Mouse (Mus musculus) liver, embryonic 14.5 days (tissue): ENCODE data around the gene Mgp. TPM values are rescaled to one million over a fixed set of nuclear protein-coding genes. Genes with fewer than 3 reads are reported as not detected.
A peak's percentile ranks its signal among the peaks of the same experiment; 100 is the strongest.

Experiments
- ATAC-seq: fragments of 200-750 bp; cut with Nextera tagmentation; 2 replicates; pipeline ENCODE4 v1.8.0; 2017; ENCODE audit warnings: moderate number of reproducible peaks, mild to moderate bottlenecking, moderate library complexity; ENCODE audit not compliant: insufficient read depth
- DNase-seq, 3 experiments: peaks; one replicate each; pipeline ENCODE4 v3.0.0-alpha.2; 2012 to 2013; ENCODE audit warnings: low read depth in 3 of 3, low spot score in 3 of 3
- H3K27ac ChIP-seq: fragments of 300-500 bp; sonication (generic); 2 replicates; pipeline ENCODE4 v1.5.1; 2014; ENCODE audit warnings: moderate library complexity, mild to moderate bottlenecking, control low read depth, inconsistent platforms
- H3K27me3 ChIP-seq: fragments of 300-500 bp; sonication (generic); 2 replicates; pipeline ENCODE4 v1.6.1; 2014; ENCODE audit warnings: mild to moderate bottlenecking, low read length, moderate library complexity; ENCODE audit not compliant: control insufficient read depth, insufficient read depth
- H3K36me3 ChIP-seq: fragments of 300-500 bp; sonication (generic); replicated peaks from 2 replicates; pipeline ENCODE4 v1.6.1; 2014; ENCODE audit warnings: low read depth; ENCODE audit not compliant: control insufficient read depth, insufficient read depth
- H3K4me1 ChIP-seq, 2 experiments: fragments of 200-500 bp in 1 of 2; fragments of 300-500 bp in 1 of 2; sonication (generic) in 1 of 2; replicated peaks; 2 replicates each; pipeline ENCODE4 v1.6.1; 2012 to 2014; ENCODE audit warnings: antibody characterized with exemption in 1 of 2, inconsistent platforms in 1 of 2, low read length in 1 of 2; ENCODE audit not compliant: control insufficient read depth in 2 of 2, insufficient read depth in 2 of 2
- H3K4me2 ChIP-seq: fragments of 300-500 bp; sonication (generic); 2 replicates; pipeline ENCODE4 v1.6.1; 2014; ENCODE audit warnings: low read depth, mild to moderate bottlenecking, control low read depth, moderate library complexity
- H3K4me3 ChIP-seq, 2 experiments: fragments of 200-500 bp in 1 of 2; fragments of 300-500 bp in 1 of 2; sonication (generic) in 1 of 2; 2 replicates each; pipeline ENCODE4 v1.5.1; 2012 to 2014; ENCODE audit warnings: low read depth in 2 of 2, low read length in 2 of 2, mild to moderate bottlenecking in 2 of 2, control low read depth in 1 of 2, inconsistent platforms in 1 of 2, moderate library complexity in 1 of 2; ENCODE audit not compliant: insufficient read depth in 1 of 2
- H3K9ac ChIP-seq: fragments of 300-500 bp; sonication (generic); replicated peaks from 2 replicates; pipeline ENCODE4 v1.6.1; 2014; ENCODE audit warnings: mild to moderate bottlenecking, control low read depth, moderate library complexity
- H3K9me3 ChIP-seq: fragments of 300-500 bp; sonication (generic); 2 replicates; pipeline ENCODE4 v1.6.1; 2016; ENCODE audit warnings: low read length, mixed read lengths; ENCODE audit not compliant: control insufficient read depth
- CTCF ChIP-seq: IDR thresholded peaks from 2 replicates; pipeline ENCODE4 v1.5.1; 2016; ENCODE audit warnings: antibody characterized with exemption, low read depth, control low read depth
- EP300 ChIP-seq: IDR thresholded peaks from 2 replicates; pipeline ENCODE4 v1.6.1; 2016; ENCODE audit warnings: antibody characterized with exemption, low read depth
- WGBS: fragments of 180-500 bp; shearing (Covaris S2); extraction: QIAGEN DNeasy Blood & Tissue Kit; methylation state at CpG from one replicate; pipeline ENCODE4 v1.1.7; 2014; ENCODE audit not compliant: insufficient replicate concordance; 5-methylcytosine and 5-hydroxymethylcytosine counted together
- polyA plus RNA-seq, 2 experiments: library from polyadenylated mRNA; depleted of rRNA in 1 of 2; stranded (reverse) in 1 of 2; unstranded in 1 of 2; fragments of >200 nt; fragmentation: Nextera tagmentation in 1 of 2; extraction: Ambion mirVana in 1 of 2; gene quantifications; 2 replicates each; pipeline versions ENCODE4 v1.2.1 to v1.2.3; 2012 to 2014

Mgp gene
- polyA plus RNA-seq, 2 experiments, result 0.96 to 1.6 TPM

DNA sequence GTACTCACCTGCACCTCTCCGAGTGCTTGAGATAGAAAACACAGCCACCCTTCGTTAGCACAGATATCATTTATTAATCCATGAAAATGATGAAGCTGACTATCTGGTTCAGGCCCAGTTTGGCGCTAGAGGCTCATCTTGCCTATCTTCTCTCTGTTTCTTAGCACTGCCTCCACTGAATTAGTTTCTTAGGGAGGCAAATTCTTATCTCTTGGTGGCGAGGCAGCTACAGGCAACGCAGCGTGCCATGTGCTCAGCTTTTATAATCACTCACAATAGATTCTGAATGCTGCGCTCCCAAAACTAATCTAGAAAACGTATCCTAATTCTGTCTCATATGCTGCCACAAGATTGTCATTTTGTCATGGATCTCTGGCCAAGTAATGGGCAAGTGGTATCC lies 27.2 kb downstream of the Mgp start:
- peaks cover 23 to 39% of the 10 kb centered on the region in 2 experiments for H3K4me1 ChIP-seq
- ATAC-seq, result peak; percentile 74
- H3K27ac ChIP-seq, result peak overlapping the region; percentile 68

DNA sequence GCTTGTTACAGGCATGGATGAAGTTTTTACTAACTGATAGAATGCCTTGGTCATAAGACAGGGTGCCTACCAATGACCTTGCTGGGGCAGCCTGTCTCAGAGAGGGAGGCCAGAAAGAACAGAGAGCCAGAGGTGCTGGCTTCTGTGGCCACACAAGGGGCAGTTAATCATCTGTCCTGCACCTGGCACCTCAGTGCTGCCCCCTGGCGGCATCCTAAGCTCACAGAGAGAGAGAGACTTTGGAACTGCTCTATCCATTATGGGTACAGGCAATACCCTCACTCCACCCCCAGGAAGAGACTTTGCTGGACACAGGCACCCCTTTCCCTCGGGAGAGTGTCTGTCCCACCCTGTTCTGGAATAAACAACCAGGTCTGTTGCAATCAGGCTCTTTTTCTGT lies 27.8 kb downstream of the Mgp start:
- Histone ChIP-seq H3K27me3 (no peaks in the 10 kb centered on the region), H3K4me3 (peak overlapping the region in 1 of 2 experiments; percentile 5; a peak in 1 of 4 replicates), H3K36me3 (peaks cover 64% of the 10 kb centered on the region), H3K9me3 (no peaks in the 10 kb centered on the region), H3K4me2 (peak overlapping the region; percentile 47), H3K4me1 (peaks cover 18 to 36% of the 10 kb centered on the region in 2 experiments), H3K27ac (peak overlapping the region; percentile 68; the same call in 1 of the 2 replicates), H3K9ac (peak overlapping the region; percentile 19; the same call in 1 of the 2 replicates)
- no peak for TF ChIP-seq EP300
- TF ChIP-seq CTCF, result peak; percentile 96
- ATAC-seq (peak; percentile 72), DNase-seq (peak; percentile 61 to 65 (median 63))
- 10% methylated on average over 2 of the region's 2 CpGs for WGBS

More for the DNA sequence above, 27.2 kb downstream of the Mgp start:
- Histone ChIP-seq H3K9me3 (no peaks in the 10 kb centered on the region), H3K27me3 (no peaks in the 10 kb centered on the region), H3K4me3 (peak overlapping the region in 1 of 2 experiments; percentile 29; a peak in 1 of 4 replicates), H3K36me3 (peaks cover 70% of the 10 kb centered on the region), H3K9ac (peak overlapping the region; percentile 27; the same call in 1 of the 2 replicates), H3K4me2 (peak overlapping the region; percentile 47)
- WGBS, result 29% methylated on average over 8 of the region's 8 CpGs
- DNase-seq, result peak in 1 of 3 experiments; percentile 51
- no peak; the same call in 1 of the 2 replicates for TF ChIP-seq EP300

DNA sequence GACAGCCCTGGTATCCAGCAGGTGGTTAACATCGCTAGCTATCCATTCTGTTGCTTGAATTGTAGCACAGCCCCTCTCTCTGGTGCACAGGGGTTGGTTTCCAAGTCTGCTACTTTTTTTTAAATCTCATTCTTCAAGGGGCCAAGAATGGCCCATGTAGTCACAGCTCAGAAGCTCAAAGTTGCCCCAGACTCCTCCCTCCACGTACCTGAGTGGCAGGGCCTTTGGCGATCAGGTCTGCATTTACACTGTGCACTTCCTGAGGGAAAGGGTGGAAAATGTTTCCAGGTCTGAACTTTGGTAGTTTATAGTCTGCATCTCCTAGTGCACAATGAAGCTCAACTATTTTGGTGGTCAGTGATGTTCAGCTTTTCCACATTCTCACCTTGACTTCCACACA lies 28.4 kb downstream of the Mgp start:
- TF ChIP-seq CTCF, result no peak
- no peak for TF ChIP-seq EP300
- H3K27ac ChIP-seq, result no peak overlapping the region
- no peak overlapping the region for H3K4me3 ChIP-seq
- no peak for DNase-seq
- H3K9me3 ChIP-seq, result no peaks in the 10 kb centered on the region
- WGBS, result 92% methylated on average over 3 of the region's 3 CpGs
- H3K4me2 ChIP-seq, result no peak overlapping the region; the same call in 1 of the 2 replicates
- H3K36me3 ChIP-seq, result peaks cover 59% of the 10 kb centered on the region
- ATAC-seq, result no peak
- H3K9ac ChIP-seq, result no peak overlapping the region
- peaks cover 15 to 36% of the 10 kb centered on the region in 2 experiments for H3K4me1 ChIP-seq
- H3K27me3 ChIP-seq, result no peaks in the 10 kb centered on the region

DNA sequence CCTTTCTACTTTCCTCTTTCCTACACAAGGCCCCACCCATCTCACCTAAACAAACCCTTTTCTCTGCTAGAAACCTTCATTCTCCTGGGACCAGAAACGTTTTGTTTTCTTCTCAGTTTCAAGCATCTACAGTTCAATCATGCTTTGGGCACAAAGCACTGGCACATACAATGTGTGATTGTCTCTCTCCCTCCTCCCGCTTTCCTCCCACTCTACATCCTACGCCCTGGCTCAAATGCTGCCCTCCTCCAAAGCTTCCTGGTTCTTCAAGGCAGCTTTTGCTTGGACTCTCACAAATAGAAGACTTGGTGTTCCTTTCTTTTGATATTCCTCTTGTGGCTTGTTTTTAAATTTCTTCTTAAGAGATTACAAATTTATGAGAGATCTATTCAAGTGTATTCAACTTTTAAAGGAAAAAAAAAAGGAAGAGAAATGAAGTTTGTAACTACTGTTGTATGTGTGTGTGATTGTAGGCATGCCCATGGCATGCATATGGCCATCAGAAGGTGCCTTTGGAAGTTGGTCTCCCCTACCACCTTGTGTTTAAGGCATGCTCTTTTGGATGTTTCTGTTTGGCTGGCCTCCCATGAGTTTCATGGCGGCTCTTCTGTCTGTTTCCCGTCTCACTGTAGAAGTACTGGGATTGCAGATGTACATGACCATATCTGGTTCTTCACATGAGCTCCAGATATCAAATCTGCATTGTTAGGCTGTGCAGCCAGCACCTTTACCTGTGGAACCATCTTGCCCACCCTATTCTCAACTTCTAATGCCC lies 29.7 kb downstream of the Mgp start:
- DNase-seq, result no peak
- H3K9me3 ChIP-seq, result no peaks in the 10 kb centered on the region
- no peak overlapping the region for H3K27ac ChIP-seq
- WGBS, result 86% methylated on average over 5 of the region's 5 CpGs
- no peak overlapping the region for H3K4me2 ChIP-seq
- peaks cover 47% of the 10 kb centered on the region for H3K36me3 ChIP-seq
- ATAC-seq, result no peak
- H3K9ac ChIP-seq, result no peak overlapping the region
- peaks cover 15 to 33% of the 10 kb centered on the region in 2 experiments for H3K4me1 ChIP-seq
- no peaks in the 10 kb centered on the region for H3K27me3 ChIP-seq
- TF ChIP-seq CTCF, result no peak
- no peak for TF ChIP-seq EP300
- H3K4me3 ChIP-seq, result no peak overlapping the region

DNA sequence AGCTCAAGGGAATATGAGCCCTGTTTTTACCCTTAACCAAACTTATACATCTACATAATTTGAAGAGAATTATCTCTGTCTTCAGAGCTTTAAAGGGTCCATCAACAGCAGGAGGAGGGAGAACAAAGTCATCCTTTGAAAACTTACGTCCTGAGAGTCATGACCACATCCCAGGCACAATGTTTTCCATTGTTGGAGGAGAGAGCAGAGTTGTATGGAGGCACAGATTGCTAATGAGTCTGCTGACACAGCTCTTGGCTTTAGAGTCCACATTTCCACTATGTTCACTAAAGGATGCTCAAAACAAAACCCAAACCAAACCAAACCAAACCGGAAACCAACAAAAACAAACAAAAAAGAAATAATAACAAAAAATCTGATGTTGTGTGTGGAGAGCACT lies 30.7 kb downstream of the Mgp start:
- no peak overlapping the region for H3K27ac ChIP-seq
- no peak for ATAC-seq
- H3K4me3 ChIP-seq, result no peak overlapping the region
- no peak overlapping the region for H3K4me2 ChIP-seq
- peaks cover 37% of the 10 kb centered on the region for H3K36me3 ChIP-seq
- no peak for DNase-seq
- no peaks in the 10 kb centered on the region for H3K27me3 ChIP-seq
- no peaks in the 10 kb centered on the region for H3K9me3 ChIP-seq
- no peak overlapping the region for H3K9ac ChIP-seq
- TF ChIP-seq CTCF (no peak), EP300 (no peak)
- H3K4me1 ChIP-seq, result peaks cover 15 to 23% of the 10 kb centered on the region in 2 experiments
- WGBS, result 81% methylated on average over 2 of the region's 2 CpGs
